Mouse (Mus musculus) adrenal gland, postnatal 14 days (tissue): Measurements from ENCODE around the gene Gm17571. TPM values are rescaled to one million over a fixed set of nuclear protein-coding genes. Genes with fewer than 3 reads are reported as not detected.

Source experiments
- DNase-seq: peaks from one replicate; pipeline ENCODE4 v3.0.0; 2021; ENCODE audit warnings: mixed read lengths
- long read RNA-seq, 2 experiments: library from polyadenylated mRNA; stranded (forward); transcript quantifications; one replicate each; pipeline ENCODE4 v2.0.0; 2021
- total RNA-seq: library from RNA; stranded (reverse); gene quantifications from 2 replicates; pipeline ENCODE4 v1.2.3, GENCODE M21; 2021

The Gm17571 gene
- not detected in 2 replicates for total RNA-seq
- long read RNA-seq, experiment 1 = 0 reads
- long read RNA-seq, experiment 2 = 0 reads

DNA sequence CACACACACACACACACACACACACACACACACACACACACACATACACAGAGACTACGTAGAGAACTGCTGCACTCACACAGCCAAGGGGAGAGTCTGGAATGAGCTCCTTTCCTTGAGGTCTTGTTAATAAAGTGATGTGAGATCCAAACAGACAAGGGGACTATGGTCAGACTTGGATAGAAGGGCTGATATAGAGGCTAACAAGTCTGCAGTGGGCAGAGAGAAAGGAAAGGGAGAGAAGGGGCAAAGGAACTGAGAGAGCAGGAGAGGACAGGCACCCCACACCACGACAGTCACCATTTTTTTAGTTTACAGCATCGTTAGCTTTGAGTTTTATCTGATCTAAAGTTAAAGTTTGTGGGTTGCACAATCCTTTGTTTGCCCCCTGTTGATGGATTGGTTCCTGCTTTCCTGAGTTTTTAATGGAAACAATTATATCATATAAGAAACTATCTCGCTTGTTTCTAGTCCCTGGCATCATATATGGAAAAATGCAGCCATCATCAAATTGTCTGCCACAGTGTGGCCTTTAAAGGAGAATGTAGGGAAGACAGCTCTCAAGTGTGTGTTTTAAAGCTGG, at the start of gene Gm17571:
Gene Gm17571 (minus strand): TSS at position 51 of the 583 bp plus-strand sequence.
- DNase-seq = no peak

DNA sequence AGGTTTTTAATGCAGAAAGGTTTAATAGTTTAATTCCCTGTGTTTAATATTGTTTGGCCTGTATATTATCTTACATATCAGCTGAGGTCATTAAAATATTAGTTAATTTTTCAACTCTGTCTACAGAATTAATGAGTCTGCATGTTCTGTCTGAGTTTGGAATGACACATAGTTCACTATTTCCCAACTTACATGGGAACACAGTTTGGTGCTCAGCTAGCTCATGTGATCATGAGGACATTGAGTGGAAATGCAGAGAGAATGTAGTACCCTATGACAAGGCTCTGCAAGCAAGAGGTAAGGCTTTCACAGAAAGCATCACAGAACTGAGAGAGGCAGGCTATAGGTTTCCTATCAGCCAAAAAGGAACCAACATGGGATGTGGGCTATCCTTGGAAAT, 49.0 kb upstream of the Gm17571 start:
- DNase-seq = no peak

DNA sequence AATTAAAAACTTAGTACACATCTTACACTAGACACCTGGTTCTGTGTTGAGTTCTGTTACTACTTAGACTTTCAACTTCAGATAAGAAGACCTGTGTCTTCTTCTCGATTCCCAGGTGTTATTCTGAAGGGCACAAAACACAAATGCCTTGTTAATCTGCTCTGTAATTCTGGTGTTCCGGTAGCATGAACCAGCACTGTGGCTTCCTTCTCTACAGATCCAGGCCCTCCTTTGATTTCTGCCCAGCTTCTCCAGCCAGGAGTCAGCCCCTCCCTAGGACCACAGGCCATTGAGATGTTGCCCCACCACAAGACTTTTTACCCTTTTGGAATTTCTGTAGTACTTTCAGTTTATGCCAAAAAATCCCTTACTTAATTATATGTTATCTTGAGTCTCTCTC, 47.2 kb upstream of the Gm17571 start:
- no peak for DNase-seq

DNA sequence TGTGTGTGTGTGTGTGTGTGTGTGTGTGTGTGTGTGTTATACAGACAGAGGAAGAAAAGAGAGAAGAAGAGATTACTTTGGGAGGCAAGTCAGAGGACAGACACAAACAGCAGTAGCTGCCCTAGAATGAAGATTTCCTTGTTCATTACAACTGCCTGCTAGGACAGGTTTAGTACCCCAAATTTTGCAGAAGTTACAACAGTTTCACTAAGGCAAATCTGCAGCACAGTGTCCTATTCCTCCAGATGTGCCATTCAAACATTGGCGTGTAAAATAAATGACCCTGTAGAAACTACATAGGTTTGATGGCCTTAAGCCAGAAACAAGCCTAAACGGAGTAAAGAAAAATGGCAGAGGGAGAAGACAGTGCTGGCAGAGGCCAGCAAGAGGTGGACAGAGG, 46.3 kb upstream of the Gm17571 start:
- no peak for DNase-seq

DNA sequence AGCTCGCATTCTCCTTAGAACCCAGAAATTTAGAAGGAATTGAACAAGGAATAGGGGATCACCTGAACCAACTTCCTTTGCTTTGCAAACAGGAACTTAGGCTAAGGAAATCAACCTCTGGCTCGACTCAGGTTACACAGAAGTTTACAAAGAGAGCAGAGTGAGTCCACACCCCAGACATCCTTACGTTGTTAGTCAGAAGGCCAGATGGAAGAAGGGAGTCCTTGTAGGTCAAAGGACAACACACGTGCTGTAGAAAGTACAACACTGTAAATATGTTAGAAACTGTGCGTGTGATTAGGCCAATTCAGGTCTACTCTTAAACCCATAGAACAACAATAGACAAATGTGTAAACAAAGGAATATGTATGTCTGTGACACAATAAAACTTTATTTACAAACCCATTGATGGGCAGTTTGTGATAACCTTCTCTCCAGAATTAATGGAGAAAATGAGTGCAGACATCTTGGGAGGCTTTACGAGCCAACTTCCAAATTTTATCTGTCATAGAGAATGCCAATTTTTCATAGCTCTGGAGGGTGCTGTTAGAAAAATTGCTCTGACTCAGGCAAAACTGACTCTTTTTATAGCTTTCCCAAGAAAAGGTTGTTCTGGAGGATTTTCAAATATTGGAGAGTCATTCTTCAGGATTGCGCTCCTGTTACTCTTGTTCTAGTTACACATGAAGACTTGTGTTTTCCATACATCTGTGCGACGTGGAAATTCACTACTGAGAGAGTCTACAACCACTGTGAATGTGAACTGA, 45.5 kb upstream of the Gm17571 start:
- no peak for DNase-seq

DNA sequence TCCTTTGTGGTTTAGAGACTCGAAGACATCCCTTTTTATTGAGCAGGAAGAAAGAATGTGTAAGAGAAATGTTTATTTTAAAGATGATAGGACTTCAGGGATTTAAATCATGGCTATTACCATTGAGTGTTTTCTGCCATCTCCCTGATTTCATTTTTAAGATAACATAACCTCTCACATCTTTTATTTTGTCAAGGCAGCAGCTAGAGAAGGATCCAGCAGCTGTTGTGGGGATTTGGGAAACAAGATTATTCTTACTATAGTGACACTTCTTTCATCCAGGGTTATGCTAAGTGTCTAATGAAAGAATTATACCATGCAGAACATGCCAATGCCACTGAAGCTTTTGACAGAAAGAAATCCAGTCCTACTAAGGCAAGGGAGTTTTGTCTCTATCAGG, 44.6 kb upstream of the Gm17571 start:
- no peak for DNase-seq

DNA sequence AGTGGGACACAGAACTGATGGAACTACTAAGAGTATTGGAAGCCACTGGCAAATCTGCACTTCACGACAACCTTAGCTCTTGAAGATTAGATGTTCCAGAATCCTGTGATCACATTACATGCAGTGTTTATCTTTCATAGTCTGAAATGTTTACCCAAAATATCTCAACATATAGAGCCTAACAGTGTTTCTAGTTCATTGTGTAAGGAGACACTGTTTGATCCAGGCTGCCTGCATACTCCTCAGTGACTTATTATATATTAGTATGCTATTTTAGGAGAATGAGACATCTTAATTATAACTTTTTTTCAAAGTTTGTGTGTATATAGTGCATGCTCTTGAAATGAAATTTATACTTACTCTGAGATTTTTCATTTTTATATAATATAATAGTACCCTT, 39.4 kb upstream of the Gm17571 start:
- no peak for DNase-seq

DNA sequence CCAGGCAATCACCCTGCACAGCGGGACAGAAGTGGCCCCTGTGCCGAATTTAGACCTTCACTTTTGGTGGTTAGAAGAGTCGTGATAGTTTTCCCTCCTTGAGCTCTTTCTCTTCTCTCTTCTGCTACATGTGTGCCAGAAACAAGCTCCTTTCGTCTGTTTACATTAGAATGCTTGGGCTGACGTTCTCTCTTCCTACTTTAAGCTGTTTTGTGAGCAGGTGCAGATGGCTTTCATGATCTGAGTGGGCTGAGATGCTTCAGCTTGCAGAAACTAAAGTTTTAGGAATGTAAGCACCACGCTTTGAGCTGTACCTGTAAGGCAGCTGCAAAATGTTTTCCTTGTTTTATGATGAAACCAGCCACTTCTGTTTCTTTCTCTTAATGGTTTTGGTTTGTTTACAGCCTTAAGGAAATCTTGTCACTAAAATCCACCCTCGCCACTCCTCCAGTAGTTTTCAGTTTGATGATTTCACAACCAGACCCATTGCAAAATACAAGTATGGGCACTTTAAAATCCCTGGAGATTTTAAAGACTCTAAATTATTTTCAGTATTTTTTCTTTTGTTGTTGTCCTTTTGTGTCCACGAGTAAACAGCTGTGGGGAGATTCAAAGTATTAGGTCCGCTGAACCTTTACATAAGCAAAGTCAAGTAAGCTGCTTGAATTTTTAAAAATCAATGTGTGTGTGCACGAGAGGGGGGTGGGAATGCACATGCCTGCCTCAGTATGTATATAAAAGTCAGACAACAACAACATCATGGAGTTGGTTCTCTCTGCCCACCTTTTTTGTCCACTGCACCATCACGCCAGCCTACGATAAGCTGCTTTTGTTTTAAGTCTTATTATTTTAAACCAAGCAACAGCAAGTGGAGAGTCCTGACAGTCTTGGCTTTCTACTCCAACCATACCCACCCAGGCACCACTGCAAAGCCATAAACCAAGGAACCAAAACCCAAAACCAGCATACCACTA, 38.0 kb upstream of the Gm17571 start:
- no peak for DNase-seq

DNA sequence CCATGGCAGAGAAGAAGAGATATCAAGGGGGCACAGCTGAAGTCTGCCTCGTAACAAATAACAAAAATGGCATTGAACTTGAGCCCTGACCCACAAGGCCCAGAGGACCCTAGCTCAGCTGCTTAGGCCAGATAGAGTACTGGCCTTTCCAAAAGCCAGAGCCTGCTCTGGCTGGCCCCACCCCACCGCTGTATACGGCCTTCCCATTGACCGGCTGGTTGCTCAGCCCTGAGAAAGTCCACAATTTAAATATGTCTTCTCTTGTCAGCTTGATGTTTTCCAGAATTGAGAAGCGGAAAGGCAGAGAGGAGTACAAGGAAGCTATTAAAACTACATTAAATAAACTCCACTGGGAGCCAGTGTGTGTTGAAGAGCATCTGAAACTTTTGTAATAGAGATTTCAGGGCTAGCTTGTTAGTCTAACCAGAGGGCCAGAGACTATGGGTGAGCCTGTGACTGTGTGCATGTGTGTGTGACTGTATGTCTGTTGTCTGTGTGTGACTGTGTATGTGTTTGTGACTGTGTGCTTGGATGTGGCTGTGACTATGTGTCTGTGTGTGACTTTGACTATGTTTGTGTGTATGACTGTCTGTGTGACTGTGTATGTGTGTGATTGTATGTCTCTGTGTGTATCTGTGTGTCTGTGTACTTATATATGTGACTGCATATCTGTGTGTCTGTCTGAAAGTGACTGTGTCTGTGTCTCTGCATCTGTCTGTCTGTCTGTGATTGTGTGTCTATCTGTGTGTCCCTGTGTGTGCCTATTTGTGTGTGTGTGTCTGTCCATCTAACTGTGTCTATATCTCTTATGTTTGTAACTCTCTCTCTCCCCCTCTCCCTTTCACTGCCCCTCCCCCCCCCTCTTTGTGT, 36.9 kb upstream of the Gm17571 start:
- DNase-seq = no peak

DNA sequence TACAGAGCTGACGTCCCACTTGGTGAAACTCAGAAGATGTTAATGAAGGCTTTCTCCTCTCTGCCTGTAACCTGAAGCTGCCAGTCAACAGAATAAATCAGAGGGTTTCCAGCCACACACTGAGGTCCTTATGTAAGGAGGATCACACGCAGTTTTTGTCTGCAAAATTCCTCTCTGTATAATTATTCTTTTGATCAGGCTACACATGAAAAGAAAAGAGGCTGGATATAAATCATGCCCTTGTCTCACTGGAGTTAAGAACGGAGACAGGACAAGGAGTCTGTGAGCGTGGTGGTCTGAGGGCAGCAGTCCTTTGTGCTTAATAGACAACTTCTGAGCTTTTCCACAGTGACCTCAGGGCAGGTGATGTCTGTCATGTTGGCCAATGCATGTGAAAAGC, 32.7 kb upstream of the Gm17571 start:
- DNase-seq = no peak

DNA sequence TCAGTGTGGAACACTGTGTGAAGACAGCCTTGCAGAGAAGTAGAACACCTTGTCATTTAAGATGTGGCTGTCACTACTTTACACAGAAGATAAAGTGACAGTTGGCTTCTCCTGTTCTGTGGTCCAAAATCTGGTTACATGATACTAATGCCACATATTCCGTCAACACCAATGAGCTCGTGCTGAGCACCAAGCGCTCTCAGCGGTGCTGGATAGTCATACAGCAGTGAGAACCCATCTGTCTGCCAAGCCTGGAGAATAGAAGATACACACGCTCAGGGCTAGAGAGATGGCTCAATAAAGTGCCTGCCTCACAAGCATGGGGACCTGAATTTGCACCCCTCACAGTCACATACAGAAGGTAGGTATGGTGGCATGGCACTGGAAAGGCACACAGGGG, 28.4 kb upstream of the Gm17571 start:
- DNase-seq = no peak

DNA sequence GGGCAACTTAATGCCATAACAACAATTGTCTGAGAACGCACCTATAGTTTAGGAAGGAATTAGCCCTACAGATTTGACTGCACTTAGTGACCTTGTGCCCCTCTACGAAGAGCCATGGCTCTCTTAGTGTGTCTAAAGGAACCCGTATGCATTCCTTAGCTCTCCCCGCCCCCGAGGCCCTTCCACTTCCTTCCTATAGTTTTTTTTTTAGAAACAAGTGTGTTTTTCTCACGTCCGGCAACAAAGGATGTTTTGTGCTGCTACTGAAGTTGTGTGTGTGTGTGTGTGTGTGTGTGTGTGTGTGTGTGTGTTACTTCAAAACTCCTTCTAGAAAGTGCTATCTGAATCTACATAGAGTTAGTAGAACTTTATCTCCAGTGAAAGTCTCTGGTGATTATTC, 23.5 kb upstream of the Gm17571 start:
- DNase-seq = peak; percentile 35

DNA sequence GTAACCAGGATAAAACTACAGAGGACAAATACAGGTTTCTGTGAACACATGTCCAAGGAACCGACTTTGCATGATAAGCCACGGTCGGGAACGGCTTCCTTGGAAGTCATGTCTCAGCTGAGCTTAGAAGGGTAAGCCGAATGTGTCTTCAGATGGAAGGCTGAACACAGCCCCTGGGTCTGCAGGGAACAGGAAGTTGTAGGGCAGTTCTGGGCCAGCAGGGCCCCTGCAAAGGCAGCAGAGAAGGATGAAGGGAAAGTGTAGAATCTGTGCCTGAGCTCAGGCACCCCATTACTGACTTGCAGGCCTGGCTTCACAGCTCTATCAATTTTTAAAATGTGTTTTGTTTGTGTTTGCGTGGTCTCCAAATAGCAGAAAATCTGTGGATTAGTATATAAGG, 22.2 kb upstream of the Gm17571 start:
- DNase-seq = no peak

DNA sequence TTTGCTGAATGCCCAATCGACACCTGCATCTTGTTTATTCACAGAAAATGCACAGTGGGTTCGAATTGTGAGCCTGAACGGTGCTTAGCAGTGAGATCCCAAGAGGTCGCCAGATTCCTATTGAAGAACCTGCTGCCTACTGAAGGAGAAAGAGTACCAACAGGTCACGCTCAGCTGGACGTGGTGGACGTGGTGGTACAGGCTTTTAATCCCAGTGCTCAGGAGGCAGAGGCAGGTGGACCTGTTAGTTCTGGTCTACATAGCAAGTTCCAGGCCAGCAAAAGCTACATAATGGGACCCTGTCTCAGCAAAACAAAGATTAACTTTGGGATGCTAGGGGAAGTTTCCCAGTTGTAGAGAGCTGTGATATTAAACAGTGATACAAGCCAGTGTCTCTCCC, 21.2 kb upstream of the Gm17571 start:
- no peak for DNase-seq

DNA sequence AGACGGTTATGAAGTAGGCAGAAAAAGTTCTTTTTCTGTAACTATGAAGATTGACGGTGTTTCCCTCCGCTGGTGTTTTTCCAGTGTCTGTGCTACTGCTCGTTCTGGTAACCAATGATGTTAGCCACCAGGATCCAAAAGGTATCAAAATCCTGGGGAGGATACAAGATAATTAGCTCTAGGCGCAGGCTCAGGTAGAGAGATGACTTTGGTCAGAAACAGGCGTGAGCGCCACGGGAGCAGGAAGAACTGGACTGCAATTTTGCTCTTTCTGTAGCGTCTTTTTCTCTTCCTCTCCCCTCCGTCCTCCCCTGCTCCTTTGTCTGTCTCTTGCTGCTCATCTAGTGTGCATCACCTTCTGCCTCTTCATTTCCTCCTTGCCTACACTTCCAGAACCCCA, 20.3 kb upstream of the Gm17571 start:
- DNase-seq = no peak

DNA sequence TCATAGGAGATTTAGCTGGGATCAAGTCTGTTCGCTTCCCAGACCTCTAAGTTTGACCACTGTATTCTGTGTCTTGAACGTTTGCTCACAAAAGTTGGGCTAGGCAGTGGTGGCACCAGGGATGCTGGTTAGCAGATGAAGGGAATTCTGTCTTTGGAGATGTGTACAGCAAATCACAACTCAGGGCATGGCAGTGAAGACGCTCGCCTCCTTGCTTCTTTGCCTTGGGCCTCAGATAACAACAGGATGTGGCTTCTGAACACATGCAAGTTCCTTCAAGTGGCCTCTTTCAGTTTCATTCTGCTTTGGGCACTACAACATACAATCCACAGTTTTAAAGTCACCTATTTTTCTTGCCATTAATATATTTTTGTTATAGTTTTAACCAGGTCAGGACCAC, 19.8 kb upstream of the Gm17571 start:
- DNase-seq = no peak

DNA sequence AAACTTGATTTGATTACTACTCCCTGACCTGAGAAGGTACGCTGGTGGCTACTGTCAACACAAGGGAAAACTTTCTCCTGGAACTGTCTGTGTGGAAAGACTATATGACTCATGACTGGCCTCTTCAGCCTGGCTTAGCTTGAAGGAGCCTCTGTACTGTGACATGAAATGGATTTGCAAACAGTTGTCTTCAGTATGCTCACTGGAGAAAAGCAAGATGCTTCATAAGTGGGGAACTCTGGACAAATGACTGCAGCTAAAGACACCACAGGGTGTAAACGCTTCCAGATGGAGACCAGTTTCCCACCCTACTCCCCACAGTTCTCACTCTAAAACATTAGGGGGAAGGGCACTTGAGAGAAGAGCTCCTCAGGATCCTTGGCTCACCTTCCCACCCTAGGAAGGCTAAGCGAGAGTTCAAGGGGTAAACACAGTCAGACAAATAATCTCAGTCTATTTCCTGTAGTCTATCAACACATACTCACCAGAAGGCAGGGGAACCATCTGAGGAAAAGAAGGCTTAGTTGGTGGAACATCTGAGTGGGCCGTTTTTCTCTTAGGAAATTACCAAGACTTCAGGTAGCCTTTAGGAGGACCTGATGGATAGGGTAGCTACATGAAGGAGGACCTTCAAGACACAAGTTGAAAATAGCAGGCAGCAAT, 18.9 kb upstream of the Gm17571 start:
- DNase-seq = no peak

DNA sequence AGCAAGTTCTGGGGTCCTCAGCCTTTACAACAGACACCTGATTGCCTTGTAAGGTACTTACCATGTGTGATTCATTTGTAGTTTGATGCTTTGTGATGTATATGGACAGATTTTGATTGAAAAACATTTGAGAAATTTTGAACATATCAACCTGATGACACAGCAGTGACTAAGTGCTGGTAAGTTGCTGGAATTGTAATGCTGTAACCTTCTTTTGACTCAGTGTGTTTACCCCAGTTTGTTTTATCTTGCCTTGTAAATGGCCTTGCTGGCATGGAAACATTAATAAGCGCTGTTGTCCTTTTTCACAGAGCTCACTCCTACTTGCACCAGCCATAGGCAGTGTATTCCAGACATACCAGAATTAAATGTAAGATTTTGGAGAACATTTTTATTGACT, 14.4 kb upstream of the Gm17571 start:
- DNase-seq = peak; percentile 23

DNA sequence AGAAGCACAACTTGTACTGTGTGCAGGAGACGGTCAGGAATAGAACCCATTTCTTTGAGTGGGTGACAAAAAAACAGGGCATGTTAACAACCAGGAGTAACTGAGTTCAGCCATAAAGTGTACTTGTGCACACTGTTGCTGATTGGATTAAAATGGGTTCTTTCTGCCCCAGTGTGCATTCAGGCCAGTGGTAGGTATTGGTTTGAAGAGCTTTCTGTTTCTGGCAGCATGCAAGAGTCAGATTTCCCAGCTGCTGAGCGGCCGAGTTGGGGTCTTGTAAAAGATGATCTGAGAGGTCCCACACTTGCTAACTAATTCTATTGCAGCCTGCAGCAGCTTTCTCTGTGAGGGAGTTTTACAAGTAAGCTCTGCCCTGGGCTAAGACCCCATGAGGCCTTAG, 13.5 kb upstream of the Gm17571 start:
- no peak for DNase-seq

DNA sequence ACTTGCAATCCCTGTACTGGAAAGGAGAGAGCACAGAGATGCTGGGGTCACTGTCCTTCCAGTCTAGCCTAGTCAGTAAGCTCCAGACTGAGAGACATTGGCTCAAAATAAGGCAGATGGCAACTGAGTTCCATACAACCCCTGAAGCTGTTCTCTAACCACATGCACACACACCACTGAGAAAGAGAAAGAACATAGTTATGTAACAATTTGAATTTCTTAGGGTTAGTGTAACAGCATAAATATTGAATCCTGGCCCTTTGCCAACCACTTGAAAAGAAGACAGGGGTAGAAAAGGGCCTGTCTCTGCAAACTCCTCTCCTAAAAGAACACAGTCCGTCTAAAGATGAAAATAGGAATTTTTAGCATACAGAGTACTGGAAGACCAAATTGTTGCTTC, 12.8 kb upstream of the Gm17571 start:
- no peak for DNase-seq

DNA sequence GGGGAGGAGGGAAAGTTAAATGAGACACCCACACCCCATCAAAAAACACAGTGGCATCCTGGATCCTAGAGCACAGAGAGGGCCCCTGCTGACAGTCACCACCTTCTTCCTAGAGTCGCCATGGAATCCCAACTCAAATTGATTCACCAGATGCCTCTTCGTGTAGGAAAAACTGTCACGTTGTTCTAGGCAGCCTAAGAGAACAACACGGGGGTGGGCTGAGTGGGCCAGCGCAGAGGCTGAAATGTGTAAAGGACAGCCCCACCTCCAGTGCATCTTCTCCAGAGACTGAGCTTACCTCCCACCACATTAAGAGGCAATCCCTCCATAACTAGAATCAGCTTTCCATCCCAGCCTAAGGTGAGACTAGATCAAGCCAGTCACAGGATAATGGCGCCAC, 11.2 kb upstream of the Gm17571 start:
- no peak for DNase-seq

DNA sequence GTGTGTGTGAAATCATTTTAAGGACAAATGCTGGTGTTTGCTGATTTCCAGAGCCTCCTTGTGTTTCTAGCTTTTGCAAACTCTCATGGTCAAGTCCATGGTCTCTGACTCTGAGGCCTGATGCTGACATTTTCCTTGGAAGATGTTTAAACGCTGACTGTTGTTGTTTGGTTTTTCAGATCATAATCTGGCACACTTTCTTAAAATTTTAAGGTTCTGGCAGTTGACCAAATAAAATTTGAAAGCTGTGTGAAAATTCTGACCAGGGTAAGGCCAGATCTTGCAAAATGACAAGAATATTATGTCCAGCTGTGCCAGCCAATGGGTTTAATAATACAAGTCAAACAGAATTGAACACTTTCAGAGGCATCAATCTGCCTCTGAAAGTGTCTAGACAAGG, 8.7 kb upstream of the Gm17571 start:
- DNase-seq = no peak
